Mouse (Mus musculus) erythroblast, embryonic 14.5 days (primary cell): Measurements from ENCODE around the gene Msrb2.

Source experiments
- GATA1 ChIP-seq: IDR thresholded peaks from 2 replicates; pipeline ENCODE4 v1.6.1; 2012; ENCODE audit warnings: low read length, inconsistent platforms, mixed read lengths
- TAL1 ChIP-seq: IDR thresholded peaks from 3 replicates; pipeline ENCODE4 v1.6.1; 2012; ENCODE audit warnings: low read length, inconsistent platforms, mixed read lengths

DNA sequence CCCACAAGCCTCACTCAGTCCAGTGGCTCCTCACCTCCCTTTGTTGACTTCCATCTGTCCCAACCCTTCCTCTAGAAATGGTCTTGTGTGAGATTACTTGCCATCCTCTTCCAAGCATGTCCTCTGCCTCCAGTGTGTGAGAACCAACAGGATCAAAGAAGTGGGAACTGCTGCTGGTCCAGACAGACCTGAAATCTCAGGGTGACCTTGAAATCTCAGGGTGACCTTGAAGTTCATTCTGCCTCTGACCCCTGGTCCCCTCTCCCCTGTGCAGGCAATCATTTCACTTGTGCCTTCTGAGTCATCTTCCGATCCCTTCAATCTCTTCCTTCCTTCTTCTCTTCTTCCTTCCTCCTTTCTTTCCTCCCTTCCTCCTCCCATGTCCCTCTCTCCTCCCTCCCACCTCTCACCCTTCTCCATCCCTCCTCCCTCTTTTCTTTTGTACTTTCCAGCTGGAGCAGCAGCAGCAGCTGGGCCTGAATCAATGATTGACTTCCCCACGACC is 9.3 kb downstream of the Msrb2 start:
- TF ChIP-seq GATA1 (no peak), TAL1 (no peak)
